Mouse (Mus musculus): ENCODE data around the gene Icosl. TPM values are rescaled to one million over a fixed set of nuclear protein-coding genes. Genes with fewer than 3 reads are reported as not detected.
"Not testable (repeated sequence)": the region's sequence is repeated elsewhere in the genome, so short reads cannot be mapped to it uniquely, and the experiment has no call there.

Gene Icosl
- total RNA-seq, 2 experiments from 2014 or later, result 2.0 to 2.3 TPM

DNA sequence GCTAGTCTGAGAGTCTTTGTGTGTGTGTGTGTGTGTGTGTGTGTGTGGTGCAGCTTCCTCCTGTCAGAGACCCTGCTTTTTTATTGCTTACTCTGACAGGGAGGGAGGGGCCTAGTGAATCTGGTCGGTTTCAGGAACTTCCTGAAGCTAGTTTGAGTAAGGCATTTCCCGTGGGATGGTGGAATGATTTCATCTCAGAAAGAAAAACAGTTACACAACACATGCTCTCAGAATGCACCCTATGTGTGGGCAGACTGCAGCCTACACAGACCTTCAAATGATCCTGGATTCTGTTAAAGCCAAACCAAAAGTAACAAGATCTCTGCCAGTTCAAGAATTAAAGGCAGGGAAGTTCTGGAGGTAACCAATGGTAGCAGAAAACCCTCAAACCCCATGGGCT, 46.1 kb downstream of the Icosl start:
- DNase-seq, result no peak

- no peak for DNase-seq
Measured at GRCm38 (mm10) chr10:78119422-78119821, 50.3 kb downstream of the Icosl start.

DNA sequence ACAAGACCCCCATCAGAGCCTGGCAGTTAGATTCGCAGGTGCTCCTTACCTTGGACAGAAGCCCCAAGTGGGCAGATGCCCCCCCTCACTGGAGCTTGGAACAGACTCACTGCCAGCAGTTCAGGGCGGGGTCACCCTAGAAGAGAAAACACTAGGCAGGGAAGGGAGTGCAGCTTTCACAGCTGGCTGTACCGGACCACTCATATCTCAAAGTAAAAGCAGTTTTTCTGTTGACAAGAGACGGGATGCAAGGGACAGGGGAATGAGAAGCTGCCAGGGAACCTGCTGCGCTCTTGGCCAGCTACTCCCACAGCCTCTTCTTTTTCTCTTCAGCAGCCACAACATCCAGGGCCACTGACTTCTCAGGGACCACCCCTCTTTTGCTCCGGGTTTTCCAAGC, 55.0 kb downstream of the Icosl start:
- DNase-seq, result not testable (repeated sequence)

DNA sequence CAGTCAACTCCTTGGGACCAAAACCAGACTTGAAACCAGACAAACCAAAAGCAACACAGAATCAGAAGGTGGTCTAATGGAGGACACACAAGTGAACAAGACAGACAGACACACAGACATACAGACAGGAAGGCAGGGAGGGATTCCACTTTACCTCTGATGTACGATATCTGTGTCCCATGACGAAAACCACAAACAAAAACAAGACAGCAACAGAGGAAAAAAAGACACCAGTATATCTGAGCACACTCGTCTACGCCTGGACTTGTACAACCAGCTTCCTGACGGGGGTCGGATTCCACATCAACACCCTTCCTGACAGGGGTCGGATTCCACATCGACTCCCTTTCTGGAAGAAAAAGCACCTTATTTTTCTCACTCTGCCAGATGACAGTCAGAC, 56.0 kb downstream of the Icosl start:
- DNase-seq, result not testable (repeated sequence)

- DNase-seq, result no peak
Measured at GRCm38 (mm10) chr10:78126311-78126710, 57.2 kb downstream of the Icosl start.

DNA sequence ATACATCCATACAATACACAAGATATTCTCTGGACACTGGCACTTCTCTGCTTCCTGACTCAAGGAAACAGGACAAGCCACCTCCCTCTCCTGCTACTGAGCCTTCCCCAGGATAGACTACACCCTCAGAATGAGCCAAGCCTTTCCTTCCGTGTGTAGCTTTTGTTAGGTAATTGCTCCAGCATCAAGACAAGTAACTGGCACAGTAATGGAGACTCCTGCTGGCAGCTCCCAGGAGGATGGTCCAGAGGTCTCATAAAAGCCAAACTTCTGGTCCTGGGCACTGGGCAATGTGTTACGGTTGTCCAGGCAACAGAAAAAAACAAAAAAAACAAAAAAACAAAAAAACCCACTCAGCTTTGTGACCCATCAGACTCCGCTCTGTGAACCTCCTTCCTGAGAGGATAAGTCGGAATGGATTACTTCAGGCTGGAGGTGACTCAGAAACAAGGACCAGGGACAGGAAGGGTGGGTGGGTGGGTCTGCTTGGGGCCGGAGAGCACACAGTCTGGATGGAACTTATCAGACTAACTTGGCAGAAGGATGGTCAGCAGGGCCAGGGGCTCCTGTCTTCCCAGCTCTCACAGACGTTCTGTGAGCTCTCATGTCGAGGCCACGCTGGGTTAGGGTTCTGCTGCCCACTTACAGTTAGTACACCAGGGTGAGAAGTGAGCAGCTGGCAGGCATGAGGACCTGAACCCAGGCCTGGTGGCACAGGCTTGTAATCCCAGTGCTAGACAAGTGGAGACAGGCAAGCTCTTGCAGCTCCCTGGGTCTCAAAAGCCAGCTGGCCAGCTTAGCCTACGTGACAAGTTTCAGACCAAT, 58.2 kb downstream of the Icosl start:
- no peak for DNase-seq

- DNase-seq, result no peak
Measured at GRCm38 (mm10) chr10:78127931-78128330, 58.8 kb downstream of the Icosl start.

DNA sequence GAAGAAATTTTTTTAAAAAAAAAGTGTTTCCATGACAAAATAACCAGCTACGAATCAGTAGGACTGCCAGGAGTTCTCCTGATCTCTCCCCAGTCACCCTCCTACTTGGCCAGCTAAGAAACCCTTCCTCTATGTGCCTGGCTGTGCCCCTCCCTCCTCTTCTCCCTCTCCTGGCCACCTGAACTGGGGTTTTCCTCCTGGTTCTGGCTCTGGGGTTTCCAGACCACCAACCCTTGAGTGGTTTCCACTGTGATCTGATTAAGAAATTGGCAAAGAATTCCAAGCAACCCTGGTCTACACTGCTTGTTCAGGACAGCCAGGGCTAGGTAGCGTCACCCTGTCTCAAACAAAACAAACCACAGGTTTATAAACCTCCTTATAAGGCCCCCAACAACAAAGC, 59.5 kb downstream of the Icosl start:
- no peak for DNase-seq

GRCm38 (mm10) chr10:78129423-78129822, 60.3 kb downstream of the Icosl start:
- DNase-seq, result no peak

DNA sequence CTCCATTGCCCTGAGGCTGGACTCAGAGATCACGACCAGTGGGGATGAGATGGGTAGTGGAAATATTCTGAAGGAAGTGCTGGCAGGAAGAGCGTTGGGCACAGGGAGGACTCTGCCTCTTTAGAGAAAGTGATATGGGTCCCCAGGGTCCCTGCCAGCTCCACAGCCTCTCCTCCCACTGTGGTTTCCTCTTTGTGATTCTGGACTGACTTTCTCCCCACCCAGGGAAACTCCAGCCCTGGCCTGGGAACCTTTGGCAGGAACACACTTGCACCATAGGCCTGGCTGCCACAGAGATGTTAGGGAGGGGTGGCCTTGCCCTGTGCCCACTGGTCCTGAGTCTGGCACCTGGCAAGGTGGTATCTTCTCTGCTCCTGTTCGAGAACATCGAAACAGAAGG, 60.9 kb downstream of the Icosl start:
- DNase-seq, result no peak

Other genes with a start within 250 kb of the Icosl start
- not detected for gene Krtap10-4, start 242.2 kb upstream of the Icosl start, total RNA-seq (2021)
- not detected for gene Krtap10-10, start 233.4 kb upstream of the Icosl start, total RNA-seq (2021)
- gene Gm36176, start 222.5 kb upstream of the Icosl start, total RNA-seq (2021), result not detected
- gene Gm10318, start 216.4 kb upstream of the Icosl start, total RNA-seq (2021), result not detected
- not detected for gene Gm3285, start 207.3 kb upstream of the Icosl start, total RNA-seq (2021)
- gene Lrrc3, start 166.8 kb upstream of the Icosl start, total RNA-seq (2021), result under 1 TPM; 0.72 to 0.78 TPM
- under 1 TPM; 0.26 to 0.75 TPM for gene Trpm2, start 98.7 kb upstream of the Icosl start, total RNA-seq (2021)
- 1 to 10 TPM; 5.1 to 6.3 TPM for gene 1810043G02Rik, start 90.8 kb upstream of the Icosl start, total RNA-seq (2021)
- 10 to 100 TPM in 1 of 2 experiments, 1 to 10 TPM in 1; 9.7 to 12.2 TPM for gene Pfkl, start 59.2 kb upstream of the Icosl start, total RNA-seq (2021)
- not detected for gene Dnmt3l, start 27.4 kb upstream of the Icosl start, total RNA-seq (2021)
- not detected for gene Aire, start 25.7 kb upstream of the Icosl start, total RNA-seq (2021)
- 100 to 1,000 TPM; 119 to 143 TPM for gene D10Jhu81e, start 100.5 kb downstream of the Icosl start, total RNA-seq (2021)
- gene Pwp2, start 115.8 kb downstream of the Icosl start, total RNA-seq (2021), result 1 to 10 TPM; 8.6 to 8.8 TPM
- 10 to 100 TPM; 35.2 to 37.9 TPM for gene Trappc10, start 175.3 kb downstream of the Icosl start, total RNA-seq (2021)

Measured in gastrocnemius, postnatal 10 days (tissue).